Mouse (Mus musculus) lung, embryonic 15.5 days (tissue): ENCODE data around the gene Sipa1l3. TPM values are rescaled to one million over a fixed set of nuclear protein-coding genes. Genes with fewer than 3 reads are reported as not detected.

ENCODE experiments used
- ATAC-seq: fragments of 200-750 bp; cut with Nextera tagmentation; 2 replicates; pipeline ENCODE4 v1.8.0; 2017; ENCODE audit warnings: moderate number of reproducible peaks, borderline replicate concordance; ENCODE audit not compliant: low FRiP score, low TSS enrichment; ENCODE audit errors: extremely low read depth
- H3K27ac ChIP-seq: fragments of 300-500 bp; sonication (generic); 2 replicates; pipeline ENCODE4 v1.5.1; 2015; ENCODE audit warnings: moderate library complexity, mild to moderate bottlenecking, inconsistent platforms
- H3K27me3 ChIP-seq: fragments of 300-500 bp; sonication (generic); 2 replicates; pipeline ENCODE4 v1.6.1; 2015; ENCODE audit warnings: inconsistent platforms
- H3K36me3 ChIP-seq: fragments of 300-500 bp; sonication (generic); 2 replicates; pipeline ENCODE4 v1.6.1; 2015; ENCODE audit warnings: inconsistent platforms
- H3K4me1 ChIP-seq: fragments of 300-500 bp; sonication (generic); 2 replicates; pipeline ENCODE4 v1.6.1; 2015; ENCODE audit warnings: inconsistent platforms
- H3K4me2 ChIP-seq: fragments of 300-500 bp; sonication (generic); 2 replicates; pipeline ENCODE4 v1.6.1; 2015; ENCODE audit warnings: inconsistent platforms, mild to moderate bottlenecking, moderate library complexity
- H3K4me3 ChIP-seq: fragments of 300-500 bp; sonication (generic); 2 replicates; pipeline ENCODE4 v1.5.1; 2015; ENCODE audit warnings: mild to moderate bottlenecking, inconsistent platforms
- H3K9ac ChIP-seq: fragments of 300-500 bp; sonication (generic); 2 replicates; pipeline ENCODE4 v1.6.1; 2015; ENCODE audit warnings: inconsistent platforms
- H3K9me3 ChIP-seq: fragments of 300-500 bp; sonication (generic); 2 replicates; pipeline ENCODE4 v1.6.1; 2016; ENCODE audit warnings: inconsistent platforms
- WGBS: fragments of 180-500 bp; shearing (Covaris S2); methylation state at CpG from one replicate; pipeline ENCODE4 v1.1.7; 2015; 5-methylcytosine and 5-hydroxymethylcytosine counted together
- polyA plus RNA-seq: library from polyadenylated mRNA; unstranded; fragments of >200 nt; fragmentation: Nextera tagmentation; extraction: Ambion mirVana; gene quantifications from 2 replicates; pipeline ENCODE4 v1.2.1, GENCODE M21; 2015

Gene Sipa1l3
- 24.1 and 25.1 TPM in 2 replicates for polyA plus RNA-seq

DNA sequence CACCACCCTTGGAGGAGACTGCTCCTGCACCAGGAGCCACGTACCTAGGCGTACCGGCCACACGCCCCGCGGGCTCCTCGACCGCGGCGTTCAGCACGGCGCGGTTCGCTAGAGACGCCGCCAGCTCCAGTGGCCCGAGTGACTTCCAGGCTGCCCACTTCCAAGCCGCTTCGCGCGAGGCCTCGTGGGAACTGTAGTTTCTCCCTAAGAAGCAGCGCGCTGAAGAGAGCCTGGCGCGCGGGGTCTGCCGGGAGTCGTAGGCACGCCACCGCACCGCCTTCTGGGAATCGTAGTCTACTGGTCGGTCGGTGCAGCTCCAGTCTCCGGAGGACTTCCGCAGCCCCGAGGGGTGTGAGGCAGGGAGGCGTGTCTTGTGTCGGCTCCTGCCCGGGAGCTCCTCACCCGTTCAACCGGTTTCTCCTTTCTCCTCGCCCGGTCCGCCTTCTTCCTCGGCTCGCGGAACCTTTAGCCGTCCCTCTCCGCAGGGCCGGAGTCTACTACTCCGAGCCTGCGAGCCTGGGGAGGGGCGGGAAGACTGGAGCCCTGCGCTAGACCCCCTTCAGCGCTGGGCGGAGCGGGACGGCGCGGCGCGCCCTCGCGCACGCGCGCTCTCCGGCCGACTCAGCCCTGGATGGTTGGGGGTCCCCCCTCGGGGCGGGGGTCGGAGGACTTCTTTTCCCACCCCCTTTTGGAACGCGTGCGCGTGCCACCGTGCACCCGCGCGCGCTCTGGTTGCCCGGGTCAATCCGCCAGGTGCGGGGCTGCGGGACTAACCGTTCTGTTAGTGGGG, at the start of gene Sipa1l3:
Sipa1l3 (minus strand) TSS at position 221 of the 790 bp plus-strand sequence.
- under 1% methylated on average over 83 of the region's 88 CpGs for WGBS
- Histone ChIP-seq H3K4me3 (peak within 1 kb of the TSS; percentile 80), H3K27me3 (no peaks in the 10 kb centered on the region), H3K4me2 (peak within 1 kb of the TSS; percentile 95), H3K9ac (peak within 1 kb of the TSS; percentile 76), H3K9me3 (no peaks in the 10 kb centered on the region), H3K4me1 (peaks cover 41% of the 10 kb centered on the region), H3K36me3 (no peaks in the 10 kb centered on the region), H3K27ac (peak within 1 kb of the TSS; percentile 95)
- peak; percentile 97 for ATAC-seq

DNA sequence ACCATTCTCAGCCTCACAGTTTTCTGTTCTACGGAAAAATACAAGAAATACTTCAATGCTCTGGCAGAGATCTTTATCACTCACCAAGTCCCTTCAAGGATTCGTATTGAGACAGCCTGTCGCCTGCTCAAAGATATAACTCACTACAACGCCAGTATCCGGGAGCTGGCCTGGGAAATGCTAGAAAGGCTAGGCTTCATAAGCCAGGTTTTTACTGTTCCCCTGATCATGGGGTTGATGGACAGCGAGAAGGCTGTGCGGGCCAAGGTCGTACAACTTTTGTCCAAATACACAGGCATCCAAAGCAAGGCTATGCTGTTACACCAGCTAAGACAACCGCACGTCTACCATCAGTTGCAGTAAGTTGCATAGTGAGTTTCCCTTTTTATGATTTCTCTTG, 44.6 kb upstream of the Sipa1l3 start:
- H3K36me3 ChIP-seq: no peaks in the 10 kb centered on the region
- no peaks in the 10 kb centered on the region for H3K4me1 ChIP-seq
- no peak overlapping the region for H3K4me2 ChIP-seq
- no peaks in the 10 kb centered on the region for H3K27me3 ChIP-seq
- H3K9ac ChIP-seq: no peak overlapping the region
- H3K4me3 ChIP-seq: no peak overlapping the region
- H3K9me3 ChIP-seq: no peaks in the 10 kb centered on the region
- 84% methylated on average over 10 of the region's 10 CpGs for WGBS
- ATAC-seq: no peak
- no peak overlapping the region for H3K27ac ChIP-seq

DNA sequence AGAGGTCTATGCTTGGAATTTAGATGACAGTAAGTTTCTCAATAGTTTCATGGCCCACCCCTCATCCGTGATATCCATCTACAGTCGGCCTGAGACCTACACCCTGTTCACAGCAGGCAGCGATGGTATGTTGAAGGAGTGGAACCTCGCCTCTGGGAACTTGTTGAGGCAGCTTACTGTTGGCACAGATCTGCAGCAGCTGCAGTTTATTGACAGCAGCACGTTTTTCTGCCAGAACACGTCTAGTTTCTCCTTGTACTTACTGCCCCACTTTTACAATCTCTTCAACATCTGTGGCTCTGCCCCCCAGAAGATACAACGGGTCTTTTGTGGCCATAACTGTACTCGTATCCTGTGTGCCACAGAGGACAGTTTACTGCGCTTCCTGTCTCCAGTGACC, 42.6 kb upstream of the Sipa1l3 start:
- H3K9me3 ChIP-seq: no peaks in the 10 kb centered on the region
- no peak overlapping the region for H3K4me2 ChIP-seq
- H3K36me3 ChIP-seq: no peaks in the 10 kb centered on the region
- H3K4me3 ChIP-seq: no peak overlapping the region
- 58% methylated on average over 9 of the region's 9 CpGs for WGBS
- H3K27me3 ChIP-seq: no peaks in the 10 kb centered on the region
- no peak overlapping the region for H3K27ac ChIP-seq
- no peak for ATAC-seq
- no peak overlapping the region for H3K9ac ChIP-seq
- H3K4me1 ChIP-seq: no peaks in the 10 kb centered on the region

DNA sequence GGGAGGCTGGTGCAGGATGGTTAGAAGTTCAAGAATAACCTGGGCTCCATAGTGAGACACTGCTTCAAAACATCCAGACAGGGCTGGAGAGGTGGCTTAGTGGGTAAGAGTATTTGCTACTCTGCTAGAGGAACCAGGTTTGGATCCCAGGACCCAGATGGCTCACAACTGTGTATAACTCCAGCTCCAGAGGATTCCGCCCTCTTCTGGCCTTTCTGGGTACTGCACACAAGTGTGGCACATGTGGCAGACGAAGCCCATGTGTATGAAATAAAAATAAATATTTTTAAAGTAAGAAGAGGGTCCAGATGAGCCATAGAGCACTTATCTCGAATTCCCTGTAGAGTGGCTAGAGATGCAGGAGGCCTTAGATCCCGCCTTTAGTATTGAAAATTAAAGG, 40.8 kb upstream of the Sipa1l3 start:
- H3K4me2 ChIP-seq: no peak overlapping the region
- no peak overlapping the region for H3K9ac ChIP-seq
- WGBS: 57% methylated on average over 4 of the region's 4 CpGs
- no peaks in the 10 kb centered on the region for H3K9me3 ChIP-seq
- H3K27ac ChIP-seq: no peak overlapping the region
- no peaks in the 10 kb centered on the region for H3K36me3 ChIP-seq
- no peaks in the 10 kb centered on the region for H3K27me3 ChIP-seq
- ATAC-seq: no peak
- H3K4me1 ChIP-seq: no peaks in the 10 kb centered on the region
- no peak overlapping the region for H3K4me3 ChIP-seq

DNA sequence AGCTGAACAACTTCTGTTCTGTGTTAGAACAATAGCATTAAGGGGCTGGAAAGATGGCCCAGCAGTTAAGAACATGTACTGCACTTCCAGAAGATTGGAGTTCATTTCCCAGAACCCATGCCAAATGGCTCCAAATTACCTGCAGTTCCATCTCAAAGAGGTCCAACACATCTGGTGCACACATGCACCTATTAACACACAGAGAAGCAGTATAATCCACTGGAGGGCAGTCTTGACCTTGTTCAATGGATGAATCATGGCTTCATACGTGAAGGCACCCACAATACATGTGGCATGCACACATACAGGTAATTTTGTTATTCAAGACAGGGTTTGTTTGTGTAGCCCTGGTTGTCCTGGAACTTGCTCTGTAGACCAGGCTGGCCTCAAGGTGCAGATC, 40.3 kb upstream of the Sipa1l3 start:
- Histone ChIP-seq H3K27me3 (no peaks in the 10 kb centered on the region), H3K9ac (no peak overlapping the region), H3K4me1 (no peaks in the 10 kb centered on the region), H3K27ac (no peak overlapping the region), H3K4me2 (no peak overlapping the region), H3K36me3 (no peaks in the 10 kb centered on the region), H3K4me3 (no peak overlapping the region), H3K9me3 (no peaks in the 10 kb centered on the region)
- no peak for ATAC-seq
- WGBS: 68% methylated on average over 1 of the region's 1 CpGs

DNA sequence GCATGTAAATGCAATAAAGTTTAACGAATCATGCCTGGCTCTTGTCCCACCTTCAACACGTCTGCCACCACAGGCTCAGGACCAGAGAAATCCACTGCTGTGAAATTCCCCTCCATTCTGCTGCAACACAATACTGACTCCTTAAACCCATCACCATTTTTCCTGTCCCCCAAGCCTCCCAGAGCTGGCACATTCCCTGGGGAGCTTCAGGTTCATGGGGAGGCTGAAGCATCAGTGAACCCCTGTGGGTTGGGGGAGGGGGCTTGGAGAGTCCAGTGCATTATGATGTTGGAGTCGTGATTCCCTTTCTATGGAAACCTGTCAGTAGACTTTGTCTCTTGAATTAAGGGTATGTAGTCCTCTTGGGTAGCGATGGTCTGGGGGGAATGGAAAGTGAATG, 37.8 kb upstream of the Sipa1l3 start:
- Histone ChIP-seq H3K9ac (no peak overlapping the region), H3K27ac (no peak overlapping the region), H3K4me2 (no peak overlapping the region), H3K4me3 (no peak overlapping the region), H3K36me3 (no peaks in the 10 kb centered on the region), H3K27me3 (no peaks in the 10 kb centered on the region), H3K9me3 (0 out of 2 replicates have a peak, but pooled peaks cover 3% of the 10 kb centered on the region), H3K4me1 (no peaks in the 10 kb centered on the region)
- ATAC-seq: no peak
- WGBS: 73% methylated on average over 4 of the region's 4 CpGs

DNA sequence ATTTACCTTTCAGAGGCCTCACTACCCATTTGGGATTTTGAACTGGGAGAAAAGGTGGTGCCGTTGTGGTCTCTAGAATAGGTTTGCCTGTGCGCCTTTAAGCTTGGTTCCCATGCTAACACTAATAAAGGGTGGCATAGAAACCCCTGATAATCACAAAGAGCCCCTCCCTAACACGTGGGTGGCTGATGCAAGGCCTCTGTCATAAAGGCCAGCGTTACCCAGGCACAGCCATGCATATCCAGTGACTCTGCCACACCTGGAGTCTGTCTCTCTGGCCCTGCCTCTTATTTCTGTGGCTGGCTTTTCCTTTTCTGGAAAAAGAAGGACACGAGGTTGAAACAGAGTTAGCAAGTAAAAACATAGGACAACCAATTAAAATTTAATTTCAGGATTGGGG, 37.1 kb upstream of the Sipa1l3 start:
- ATAC-seq: no peak
- no peaks in the 10 kb centered on the region for H3K27me3 ChIP-seq
- H3K4me3 ChIP-seq: no peak overlapping the region
- H3K9ac ChIP-seq: no peak overlapping the region
- WGBS: 52% methylated on average over 5 of the region's 5 CpGs
- H3K27ac ChIP-seq: no peak overlapping the region
- no peaks in the 10 kb centered on the region for H3K36me3 ChIP-seq
- 0 out of 2 replicates have a peak, but pooled peaks cover 3% of the 10 kb centered on the region for H3K9me3 ChIP-seq
- H3K4me2 ChIP-seq: no peak overlapping the region
- H3K4me1 ChIP-seq: no peaks in the 10 kb centered on the region

DNA sequence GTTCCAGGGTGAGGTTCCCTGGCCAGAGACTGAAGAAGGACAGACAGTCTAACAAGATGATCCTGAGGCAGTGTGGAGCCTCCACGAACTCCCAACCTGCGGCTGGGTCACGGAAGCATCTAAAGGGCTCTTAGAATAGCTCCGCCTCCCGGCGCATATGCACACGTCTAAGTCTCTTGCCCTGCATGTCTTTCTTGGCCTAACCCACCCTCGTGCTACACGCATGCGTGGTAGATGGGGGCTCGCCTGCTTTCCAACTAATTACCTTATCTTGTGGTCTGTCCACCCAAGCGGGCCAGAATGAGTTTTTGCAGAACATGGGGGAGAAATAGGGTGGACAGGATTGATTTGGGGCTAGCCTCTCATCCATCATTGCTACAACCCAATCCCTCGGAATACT, 36.6 kb upstream of the Sipa1l3 start:
- no peak for ATAC-seq
- H3K9me3 ChIP-seq: 0 out of 2 replicates have a peak, but pooled peaks cover 3% of the 10 kb centered on the region
- H3K4me1 ChIP-seq: no peaks in the 10 kb centered on the region
- no peaks in the 10 kb centered on the region for H3K27me3 ChIP-seq
- H3K4me3 ChIP-seq: no peak overlapping the region
- WGBS: 84% methylated on average over 13 of the region's 13 CpGs
- no peaks in the 10 kb centered on the region for H3K36me3 ChIP-seq
- H3K4me2 ChIP-seq: no peak overlapping the region
- no peak overlapping the region for H3K9ac ChIP-seq
- no peak overlapping the region for H3K27ac ChIP-seq

DNA sequence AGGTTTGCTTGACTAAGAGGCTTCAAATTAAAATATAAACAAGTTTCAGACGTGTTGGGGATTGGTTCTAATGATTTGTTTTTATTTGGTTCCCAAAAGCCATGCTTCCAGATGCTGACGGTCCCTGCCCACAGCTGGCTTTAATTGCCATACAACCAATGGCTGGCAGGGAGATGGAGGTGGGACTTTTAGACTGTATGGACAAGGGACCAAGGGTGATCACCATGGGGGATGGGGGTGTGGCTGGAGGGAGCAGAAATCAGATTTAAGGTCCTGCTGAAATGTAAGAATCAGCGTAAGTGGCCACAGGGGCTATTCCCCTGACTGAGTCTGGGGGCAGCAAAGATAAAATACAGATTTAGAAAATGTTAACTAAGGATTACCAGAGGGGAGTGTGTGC, 32.2 kb upstream of the Sipa1l3 start:
- Histone ChIP-seq H3K36me3 (no peaks in the 10 kb centered on the region), H3K27me3 (no peaks in the 10 kb centered on the region), H3K4me2 (no peak overlapping the region), H3K4me3 (no peak overlapping the region), H3K9me3 (0 out of 2 replicates have a peak, but pooled peaks cover 3% of the 10 kb centered on the region), H3K27ac (no peak overlapping the region), H3K4me1 (no peaks in the 10 kb centered on the region), H3K9ac (no peak overlapping the region)
- ATAC-seq: no peak
- WGBS: 43% methylated on average over 3 of the region's 3 CpGs

DNA sequence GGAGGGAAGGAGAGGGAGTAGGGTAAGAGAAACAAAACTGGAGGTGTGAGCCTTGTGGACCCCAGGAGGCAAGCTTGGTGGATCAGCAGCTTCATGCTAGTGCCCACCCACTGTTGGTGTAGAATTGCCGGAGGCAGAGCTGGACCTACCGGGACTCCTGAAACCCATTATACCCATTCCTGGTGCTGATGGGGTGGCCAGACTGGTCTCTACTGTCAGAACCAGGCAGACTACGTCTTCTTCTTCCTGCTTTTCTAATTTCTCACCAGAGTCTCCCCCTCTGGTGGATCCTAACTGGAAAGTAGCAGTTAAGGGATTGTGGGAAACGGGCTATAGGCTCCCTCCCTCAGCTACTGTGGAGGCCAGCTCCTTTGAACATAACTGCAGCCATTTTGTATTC, 23.2 kb upstream of the Sipa1l3 start:
- ATAC-seq: no peak
- WGBS: 80% methylated on average over 4 of the region's 4 CpGs
- Histone ChIP-seq H3K4me3 (no peak overlapping the region), H3K9me3 (no peaks in the 10 kb centered on the region), H3K27me3 (no peaks in the 10 kb centered on the region; the same call in 1 of the 2 replicates), H3K36me3 (no peaks in the 10 kb centered on the region), H3K27ac (no peak overlapping the region), H3K9ac (no peak overlapping the region), H3K4me2 (no peak overlapping the region), H3K4me1 (no peaks in the 10 kb centered on the region)

DNA sequence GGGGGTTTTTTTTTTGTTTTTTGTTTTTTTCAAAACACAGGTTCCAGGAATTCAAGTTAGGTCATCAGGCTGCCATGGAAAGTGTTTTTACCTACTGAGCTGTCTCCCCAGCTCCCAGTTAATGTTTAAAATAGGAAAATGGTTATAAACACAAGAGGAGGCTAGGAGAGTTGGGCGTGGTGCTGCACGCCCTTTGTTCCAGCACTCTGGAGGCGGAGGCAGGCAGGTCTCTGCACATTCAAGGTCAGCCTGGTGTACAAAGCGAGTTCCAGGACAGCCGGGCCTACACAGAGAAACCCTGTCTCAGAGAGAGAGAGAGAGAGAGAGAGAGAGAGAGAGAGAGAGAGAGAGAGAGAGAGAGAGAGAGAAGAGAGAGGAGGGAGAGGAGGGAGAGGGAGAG, 22.7 kb upstream of the Sipa1l3 start:
- H3K4me2 ChIP-seq: no peak overlapping the region
- 80% methylated on average over 5 of the region's 5 CpGs for WGBS
- H3K36me3 ChIP-seq: no peaks in the 10 kb centered on the region
- H3K9me3 ChIP-seq: no peaks in the 10 kb centered on the region
- no peaks in the 10 kb centered on the region for H3K4me1 ChIP-seq
- no peak overlapping the region for H3K4me3 ChIP-seq
- H3K27ac ChIP-seq: no peak overlapping the region
- no peak for ATAC-seq
- no peaks in the 10 kb centered on the region; the same call in 1 of the 2 replicates for H3K27me3 ChIP-seq
- no peak overlapping the region for H3K9ac ChIP-seq

DNA sequence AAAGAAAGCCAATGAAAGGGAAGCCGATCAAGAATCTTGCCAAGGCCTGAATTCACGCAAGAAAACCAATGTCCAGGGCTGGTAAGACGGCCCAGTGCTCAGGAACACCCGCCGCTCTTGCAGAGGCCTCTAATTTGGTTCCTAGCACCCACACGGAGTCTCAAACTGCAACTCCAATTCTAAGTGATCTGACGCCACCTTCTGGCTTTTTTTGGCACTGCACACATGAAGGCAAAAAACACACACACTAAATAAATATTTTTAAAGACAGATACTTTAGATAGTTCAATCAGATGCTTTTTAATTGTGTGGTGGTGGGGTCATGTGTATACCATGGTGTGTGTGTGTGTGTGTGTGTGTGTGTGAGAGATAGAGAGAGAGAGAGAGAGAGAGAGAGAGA, 22.2 kb upstream of the Sipa1l3 start:
- ATAC-seq: no peak
- H3K4me3 ChIP-seq: no peak overlapping the region
- no peak overlapping the region for H3K9ac ChIP-seq
- 86% methylated on average over 7 of the region's 7 CpGs for WGBS
- no peak overlapping the region for H3K27ac ChIP-seq
- no peak overlapping the region for H3K4me2 ChIP-seq
- H3K9me3 ChIP-seq: no peaks in the 10 kb centered on the region
- no peaks in the 10 kb centered on the region for H3K4me1 ChIP-seq
- H3K36me3 ChIP-seq: no peaks in the 10 kb centered on the region
- H3K27me3 ChIP-seq: no peaks in the 10 kb centered on the region; the same call in 1 of the 2 replicates
